Mouse (Mus musculus) forebrain, postnatal 0 days (tissue): ENCODE data around the gene Clec4a1. TPM values are rescaled to one million over a fixed set of nuclear protein-coding genes. Genes with fewer than 3 reads are reported as not detected.

ENCODE experiments used
- ATAC-seq: fragments of 200-750 bp; cut with Nextera tagmentation; 2 replicates; pipeline ENCODE4 v1.8.0; 2017; ENCODE audit warnings: mild to moderate bottlenecking, moderate library complexity
- DNase-seq: peaks from one replicate; pipeline ENCODE4 v3.0.0-alpha.2; 2015
- H3K27ac ChIP-seq: fragments of 300-500 bp; sonication (generic); 2 replicates; pipeline ENCODE4 v1.5.1; 2014; ENCODE audit warnings: low read depth, mild to moderate bottlenecking, antibody characterized with exemption, low read length, moderate library complexity, mixed read lengths
- H3K27me3 ChIP-seq: fragments of 300-500 bp; sonication (generic); 2 replicates; pipeline ENCODE4 v1.6.1; 2014; ENCODE audit warnings: mild to moderate bottlenecking, low read length, mixed read lengths; ENCODE audit not compliant: insufficient read depth
- H3K36me3 ChIP-seq: fragments of 300-500 bp; sonication (generic); 2 replicates; pipeline ENCODE4 v1.6.1; 2014; ENCODE audit warnings: mild to moderate bottlenecking, moderate library complexity; ENCODE audit not compliant: insufficient read depth
- H3K4me1 ChIP-seq: fragments of 300-500 bp; sonication (generic); 2 replicates; pipeline ENCODE4 v1.6.1; 2014; ENCODE audit warnings: antibody characterized with exemption; ENCODE audit not compliant: insufficient read depth
- H3K4me2 ChIP-seq: fragments of 300-500 bp; sonication (generic); 2 replicates; pipeline ENCODE4 v1.6.1; 2014; ENCODE audit warnings: low read depth, mild to moderate bottlenecking, moderate library complexity
- H3K4me3 ChIP-seq: fragments of 300-500 bp; sonication (generic); 2 replicates; pipeline ENCODE4 v1.5.1; 2014; ENCODE audit warnings: low read depth, low read length, mixed read lengths
- H3K9ac ChIP-seq: fragments of 300-500 bp; sonication (generic); 2 replicates; pipeline ENCODE4 v1.6.1; 2014; ENCODE audit warnings: mild to moderate bottlenecking
- H3K9me3 ChIP-seq: fragments of 300-500 bp; sonication (generic); 2 replicates; pipeline ENCODE4 v1.6.1; 2016; ENCODE audit warnings: low read length
- CTCF ChIP-seq: sonication (generic); IDR thresholded peaks from 2 replicates; pipeline ENCODE4 v1.5.1; 2016; ENCODE audit warnings: antibody characterized with exemption, control low read depth, low read depth
- WGBS: fragments of 180-500 bp; shearing (Covaris S2); extraction: QIAGEN DNeasy Blood & Tissue Kit; methylation state at CpG from one replicate; pipeline ENCODE4 v1.1.7; 2014; 5-methylcytosine and 5-hydroxymethylcytosine counted together
- polyA plus RNA-seq: library from polyadenylated mRNA; unstranded; fragments of >200 nt; fragmentation: Nextera tagmentation; extraction: Ambion mirVana; gene quantifications from 2 replicates; pipeline ENCODE4 v1.2.1, GENCODE M21; 2015
- total RNA-seq: library from RNA; depleted of rRNA; stranded (reverse); fragments of >200 nt; gene quantifications from 2 replicates; pipeline ENCODE4 v1.2.3, GENCODE M21; 2014; rRNA removed

The Clec4a1 gene
- total and polyA plus RNA-seq, 2 experiments from 2014 or later: 2.1 to 2.3 TPM

- DNase-seq (no peak), ATAC-seq (no peak)
- Histone ChIP-seq H3K27me3 (no peaks in the 10 kb centered on the region), H3K4me3 (no peak overlapping the region), H3K36me3 (no peaks in the 10 kb centered on the region), H3K4me2 (no peak overlapping the region), H3K4me1 (no peaks in the 10 kb centered on the region), H3K27ac (no peak overlapping the region), H3K9ac (no peak overlapping the region), H3K9me3 (no peaks in the 10 kb centered on the region)
- 92% methylated on average over 2 of the region's 2 CpGs for WGBS
- no peak for TF ChIP-seq CTCF
These were observed 25.1 kb downstream of the Clec4a1 start for GRCm38 (mm10) chr6:122946760-122947159.

GRCm38 (mm10) chr6:122952401-122952800 is 30.8 kb downstream of the Clec4a1 start, which contains the start of gene Clec4a3:
TSS of gene Clec4a3 (plus strand) at chr6:122952515.
- ATAC-seq: no peak
- no peak for DNase-seq
- no peaks in the 10 kb centered on the region for H3K4me1 ChIP-seq

GRCm38 (mm10) chr6:122964562-122964961 is 42.9 kb downstream of the Clec4a1 start:
- Histone ChIP-seq H3K9ac (no peak overlapping the region), H3K27me3 (no peaks in the 10 kb centered on the region), H3K27ac (no peak overlapping the region), H3K4me2 (no peak overlapping the region), H3K4me3 (no peak overlapping the region), H3K4me1 (no peaks in the 10 kb centered on the region), H3K9me3 (no peaks in the 10 kb centered on the region), H3K36me3 (no peaks in the 10 kb centered on the region)
- no peak for DNase-seq
- TF ChIP-seq CTCF: no peak
- 71% methylated on average over 2 of the region's 2 CpGs for WGBS
- no peak for ATAC-seq

More at GRCm38 (mm10) chr6:122952401-122952800, 30.8 kb downstream of the Clec4a1 start, which contains the start of gene Clec4a3:
- Histone ChIP-seq H3K4me3 (no peak within 1 kb of the TSS), H3K9me3 (no peaks in the 10 kb centered on the region), H3K27ac (no peak within 1 kb of the TSS), H3K36me3 (no peaks in the 10 kb centered on the region), H3K9ac (no peak within 1 kb of the TSS), H3K4me2 (no peak within 1 kb of the TSS), H3K27me3 (no peaks in the 10 kb centered on the region)
- WGBS: 88% methylated on average over 8 of the region's 8 CpGs
- TF ChIP-seq CTCF: no peak

GRCm38 (mm10) chr6:122969048-122969447 is 47.4 kb downstream of the Clec4a1 start:
- Histone ChIP-seq H3K9me3 (no peaks in the 10 kb centered on the region), H3K9ac (no peak overlapping the region), H3K36me3 (no peaks in the 10 kb centered on the region), H3K27ac (no peak overlapping the region), H3K4me1 (no peaks in the 10 kb centered on the region), H3K4me2 (no peak overlapping the region), H3K27me3 (no peaks in the 10 kb centered on the region), H3K4me3 (no peak overlapping the region)
- no peak for TF ChIP-seq CTCF
- ATAC-seq (no peak), DNase-seq (no peak)
- WGBS: 87% methylated on average over 2 of the region's 2 CpGs

Other genes with a start within 250 kb of the Clec4a1 start
- not detected in 2 replicates for gene Nanog, start 214.4 kb upstream of the Clec4a1 start, total RNA-seq
- 0.07 TPM in 1 of 2 replicates, not detected in the other for gene Nanog, start 214.4 kb upstream of the Clec4a1 start, polyA plus RNA-seq
- gene Slc2a3, start 120.2 kb upstream of the Clec4a1 start, total RNA-seq: 68.9 and 78.2 TPM in 2 replicates
- 27.3 and 41.6 TPM in 2 replicates for gene Slc2a3, start 120.2 kb upstream of the Clec4a1 start, polyA plus RNA-seq
- gene Foxj2, start 101.9 kb upstream of the Clec4a1 start, total RNA-seq: 16.3 and 23.4 TPM in 2 replicates
- gene Foxj2, start 101.9 kb upstream of the Clec4a1 start, polyA plus RNA-seq: 6.7 and 8.1 TPM in 2 replicates
- gene C3ar1, start 65.7 kb upstream of the Clec4a1 start, total RNA-seq: 1.5 and 2.3 TPM in 2 replicates
- 1.7 and 1.8 TPM in 2 replicates for gene C3ar1, start 65.7 kb upstream of the Clec4a1 start, polyA plus RNA-seq
- gene Necap1, start 47.4 kb upstream of the Clec4a1 start, total RNA-seq: 131 and 146 TPM in 2 replicates
- gene Necap1, start 47.4 kb upstream of the Clec4a1 start, polyA plus RNA-seq: 134 and 152 TPM in 2 replicates
- 0.38 and 0.57 TPM in 2 replicates for gene Clec4a3, start 30.7 kb downstream of the Clec4a1 start, total RNA-seq
- 1.1 and 1.5 TPM in 2 replicates for gene Clec4a3, start 30.7 kb downstream of the Clec4a1 start, polyA plus RNA-seq
- gene Clec4a4, start 68.5 kb downstream of the Clec4a1 start, total RNA-seq: 0.33 TPM in 1 of 2 replicates, not detected in the other
- gene Clec4a4, start 68.5 kb downstream of the Clec4a1 start, polyA plus RNA-seq: not detected in 2 replicates
- gene Clec4b1, start 128.1 kb downstream of the Clec4a1 start, total RNA-seq: not detected in 2 replicates
- gene Clec4b1, start 128.1 kb downstream of the Clec4a1 start, polyA plus RNA-seq: not detected in 2 replicates
- 0.57 and 0.77 TPM in 2 replicates for gene Clec4a2, start 184.6 kb downstream of the Clec4a1 start, total RNA-seq
- gene Clec4a2, start 184.6 kb downstream of the Clec4a1 start, polyA plus RNA-seq: 1.2 and 1.3 TPM in 2 replicates